Mouse (Mus musculus): Measurements from ENCODE around the gene Ltbp1.
"Not testable (repeated sequence)": the region's sequence is repeated elsewhere in the genome, so short reads cannot be mapped to it uniquely, and the experiment has no call there.

Gene Ltbp1

GRCm38 (mm10) chr17:75110252-75111205 lies 105.2 kb downstream of the Ltbp1 start:
- no peak for DNase-seq (ENCODE audit: low spot score in 2 of 2)

- DNase-seq (ENCODE audit: low spot score in 2 of 2), result no peak
Measured at GRCm38 (mm10) chr17:75115594-75115993, 110.2 kb downstream of the Ltbp1 start.

- no peak for DNase-seq (ENCODE audit: low spot score in 2 of 2)
Measured at GRCm38 (mm10) chr17:75118896-75119295, 113.5 kb downstream of the Ltbp1 start.

GRCm38 (mm10) chr17:75119422-75119821 lies 114.1 kb downstream of the Ltbp1 start:
- no peak for DNase-seq (ENCODE audit: low spot score in 2 of 2)

GRCm38 (mm10) chr17:75120071-75120470 lies 114.7 kb downstream of the Ltbp1 start:
- peak in 1 of 2 experiments; percentile 10 for DNase-seq (ENCODE audit: low spot score in 2 of 2)

GRCm38 (mm10) chr17:75122584-75123282 lies 117.4 kb downstream of the Ltbp1 start:
- DNase-seq (ENCODE audit: low spot score in 2 of 2), result no peak

- DNase-seq (ENCODE audit: low spot score in 2 of 2), result no peak
Measured at GRCm38 (mm10) chr17:75128337-75128935, 123.1 kb downstream of the Ltbp1 start.

GRCm38 (mm10) chr17:75133983-75134382 lies 128.6 kb downstream of the Ltbp1 start:
- DNase-seq (ENCODE audit: low spot score in 2 of 2), result no peak

- no peak for DNase-seq (ENCODE audit: low spot score in 2 of 2)
Measured at GRCm38 (mm10) chr17:75139731-75140130, 134.4 kb downstream of the Ltbp1 start.

- DNase-seq (ENCODE audit: low spot score in 2 of 2), result not testable (repeated sequence)
Measured at GRCm38 (mm10) chr17:75142845-75143244, 137.5 kb downstream of the Ltbp1 start.

GRCm38 (mm10) chr17:75143927-75144326 lies 138.6 kb downstream of the Ltbp1 start:
- no peak for DNase-seq (ENCODE audit: low spot score in 2 of 2)

GRCm38 (mm10) chr17:75147218-75147617 lies 141.8 kb downstream of the Ltbp1 start:
- no peak for DNase-seq (ENCODE audit: low spot score in 2 of 2)

- DNase-seq (ENCODE audit: low spot score in 2 of 2), result no peak
Measured at GRCm38 (mm10) chr17:75151800-75152199, 146.4 kb downstream of the Ltbp1 start.

- no peak for DNase-seq (ENCODE audit: low spot score in 2 of 2)
Measured at GRCm38 (mm10) chr17:75153088-75153487, 147.7 kb downstream of the Ltbp1 start.

- DNase-seq (ENCODE audit: low spot score in 2 of 2), result no peak
Measured at GRCm38 (mm10) chr17:75158385-75158784, 153.0 kb downstream of the Ltbp1 start.

- DNase-seq (ENCODE audit: low spot score in 2 of 2), result no peak
Measured at GRCm38 (mm10) chr17:75159066-75159787, 153.9 kb downstream of the Ltbp1 start.

- no peak for DNase-seq (ENCODE audit: low spot score in 2 of 2)
Measured at GRCm38 (mm10) chr17:75161062-75161461, 155.7 kb downstream of the Ltbp1 start.

GRCm38 (mm10) chr17:75161931-75162330 lies 156.6 kb downstream of the Ltbp1 start:
- DNase-seq (ENCODE audit: low spot score in 2 of 2), result no peak

GRCm38 (mm10) chr17:75164566-75164965 lies 159.2 kb downstream of the Ltbp1 start:
- DNase-seq (ENCODE audit: low spot score in 2 of 2), result no peak

- no peak for DNase-seq (ENCODE audit: low spot score in 2 of 2)
Measured at GRCm38 (mm10) chr17:75168572-75169200, 163.3 kb downstream of the Ltbp1 start.

GRCm38 (mm10) chr17:75171659-75172058 lies 166.3 kb downstream of the Ltbp1 start:
- no peak for DNase-seq (ENCODE audit: low spot score in 2 of 2)
